Mouse (Mus musculus) C2C12 (cell line): ENCODE results near the gene Slco2a1.

Experiments used
- CEBPB ChIP-seq: IDR thresholded peaks from one replicate; pipeline ENCODE4 v1.6.1; 2011; ENCODE audit warnings: low read depth, mild to moderate bottlenecking, control low read depth, moderate library complexity
- CTCF ChIP-seq: IDR thresholded peaks from one replicate; pipeline ENCODE4 v1.5.1; 2011; ENCODE audit not compliant: control insufficient read depth, insufficient read depth, insufficient read length
- FOSL1 ChIP-seq: IDR thresholded peaks from one replicate; pipeline ENCODE4 v1.8.0; 2011; ENCODE audit warnings: mild to moderate bottlenecking, low read length; ENCODE audit not compliant: poor library complexity, insufficient read depth, severe bottlenecking
- MAX ChIP-seq: IDR thresholded peaks from one replicate; pipeline ENCODE4 v1.6.1; 2011; ENCODE audit warnings: mild to moderate bottlenecking, control low read depth
- MYOD1 ChIP-seq: IDR thresholded peaks from one replicate; pipeline ENCODE4 v1.6.1; 2011; ENCODE audit warnings: low read depth; ENCODE audit not compliant: control insufficient read depth, insufficient read length
- MYOG ChIP-seq: IDR thresholded peaks from one replicate; pipeline ENCODE4 v1.6.1; 2011; ENCODE audit not compliant: control insufficient read depth, insufficient read length; ENCODE audit errors: extremely low read depth
- USF1 ChIP-seq: IDR thresholded peaks from one replicate; pipeline ENCODE4 v1.6.1; 2011; ENCODE audit warnings: low read depth, mild to moderate bottlenecking, control low read depth, moderate library complexity

GRCm38 (mm10) chr9:103038705-103039104 lies 50.2 kb downstream of the Slco2a1 start:
- no peak for TF ChIP-seq CTCF
- no peak for TF ChIP-seq USF1
- TF ChIP-seq MYOD1 = no peak
- no peak for TF ChIP-seq MYOG
- no peak for TF ChIP-seq CEBPB
- TF ChIP-seq MAX = no peak
- no peak for TF ChIP-seq FOSL1
